Mouse (Mus musculus): ENCODE measurements around the gene Nfe2l2.
A peak's percentile ranks its signal among the peaks of the same experiment; 100 is the strongest.

Gene Nfe2l2

DNA sequence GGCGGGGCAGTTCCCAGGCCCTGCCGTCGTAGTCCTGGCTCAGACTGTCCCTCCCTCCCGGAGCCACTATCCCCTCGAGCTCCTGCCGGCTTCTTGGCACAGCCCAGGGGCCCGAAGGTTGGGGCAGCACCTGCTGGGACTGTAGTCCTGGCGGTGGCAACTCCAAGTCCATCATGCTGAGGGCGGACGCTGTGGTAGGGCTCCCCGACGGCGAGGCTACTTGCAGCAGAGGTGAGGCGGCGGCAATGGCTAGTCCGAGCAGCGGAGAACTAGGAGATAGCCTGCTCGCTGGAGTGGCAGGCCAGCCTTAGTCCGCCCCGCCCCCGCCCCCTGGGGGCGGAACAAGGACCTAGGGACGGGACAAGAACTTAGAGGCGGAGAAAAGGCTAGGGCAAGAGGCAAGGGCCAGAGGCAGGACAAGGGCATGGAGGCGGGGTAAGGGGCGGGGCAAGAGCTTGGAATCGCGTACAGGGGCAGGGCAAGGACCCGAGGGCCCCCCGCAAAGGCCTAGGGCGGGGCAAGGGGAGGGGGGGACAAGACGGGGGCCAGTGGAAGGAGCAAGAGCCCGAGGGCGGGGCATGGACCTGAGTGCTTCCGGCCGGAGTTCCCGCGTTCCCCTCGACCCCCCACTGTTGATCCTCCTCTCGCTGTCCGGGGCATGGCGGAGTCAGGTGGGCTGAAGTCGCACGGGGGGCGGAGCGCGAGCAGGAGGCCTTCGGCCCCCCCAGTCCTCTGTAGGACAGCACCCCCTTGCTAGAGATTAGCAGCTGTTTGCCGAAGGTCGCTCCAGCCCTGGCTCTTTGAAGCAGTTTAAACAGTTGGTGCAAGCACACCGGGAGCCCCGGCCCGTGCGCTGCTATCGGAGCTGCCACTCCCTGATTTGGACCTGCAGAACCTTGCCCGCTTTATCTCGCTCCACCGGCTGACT lies at the start of gene Nfe2l2:
TSS of gene Nfe2l2 (minus strand) at position 408 of the 928 bp plus-strand sequence.
- DNase-seq, result peak; percentile 100

DNA sequence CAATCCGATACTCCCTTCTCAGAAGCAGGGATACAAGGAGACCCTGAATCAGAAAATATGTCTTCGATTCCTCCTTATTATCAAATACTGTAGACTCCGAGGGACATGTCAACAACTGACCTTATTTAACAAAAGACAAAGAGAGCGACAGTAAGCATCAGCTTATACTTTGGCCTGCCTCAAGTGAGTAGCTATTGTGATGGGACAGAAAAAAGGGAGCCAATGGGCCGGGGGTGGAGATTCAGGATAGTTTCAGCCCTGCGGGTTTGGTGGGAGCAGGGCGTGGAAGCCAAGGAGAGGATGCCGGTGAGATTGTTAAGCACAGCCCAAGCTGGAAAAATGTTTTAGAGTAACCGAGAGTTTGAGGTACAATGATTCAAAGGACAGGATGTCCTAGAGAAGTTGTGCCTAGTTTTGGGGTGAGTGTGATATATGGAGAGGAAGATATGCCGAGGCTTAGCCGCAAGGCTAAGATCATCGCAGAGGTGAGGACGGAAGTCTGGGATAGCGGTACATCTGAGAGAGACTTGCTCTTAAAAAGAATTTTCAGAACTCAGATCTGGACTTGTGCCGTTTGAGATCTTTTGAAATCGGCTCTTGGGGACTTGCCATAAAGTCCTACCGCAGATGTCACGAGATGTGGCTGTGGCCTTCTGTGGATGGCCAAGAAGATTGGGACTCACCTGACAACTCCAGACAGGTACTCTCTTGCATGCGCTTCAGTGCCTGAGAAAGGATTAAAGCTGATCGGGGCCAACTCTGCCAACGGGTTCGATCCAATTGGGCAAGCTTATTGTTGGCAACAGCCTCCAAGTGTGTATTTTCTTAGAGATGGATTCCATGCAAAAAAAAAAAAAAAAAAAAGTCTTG lies 48.1 kb upstream of the Nfe2l2 start:
- DNase-seq, result no peak

DNA sequence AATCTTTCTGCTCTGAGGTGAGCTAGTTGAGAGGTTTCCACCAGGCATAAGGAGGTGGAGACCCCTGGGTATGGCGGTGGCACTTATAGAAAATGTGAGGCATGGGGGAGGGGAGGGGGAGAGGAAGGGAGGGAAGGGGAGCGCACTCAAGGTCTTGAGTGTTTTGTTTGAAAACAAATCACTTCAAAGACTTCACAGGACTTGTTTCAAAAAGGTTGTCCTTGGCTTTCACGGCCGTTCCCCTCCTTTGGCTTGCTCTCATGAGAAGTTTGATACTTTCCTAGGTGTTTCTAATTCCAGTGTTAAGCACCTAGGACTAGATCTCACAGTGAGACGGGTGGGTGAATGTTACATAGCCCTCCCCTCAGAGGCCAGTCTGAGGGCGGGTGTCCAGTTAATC lies 47.5 kb upstream of the Nfe2l2 start:
- DNase-seq, result no peak

DNA sequence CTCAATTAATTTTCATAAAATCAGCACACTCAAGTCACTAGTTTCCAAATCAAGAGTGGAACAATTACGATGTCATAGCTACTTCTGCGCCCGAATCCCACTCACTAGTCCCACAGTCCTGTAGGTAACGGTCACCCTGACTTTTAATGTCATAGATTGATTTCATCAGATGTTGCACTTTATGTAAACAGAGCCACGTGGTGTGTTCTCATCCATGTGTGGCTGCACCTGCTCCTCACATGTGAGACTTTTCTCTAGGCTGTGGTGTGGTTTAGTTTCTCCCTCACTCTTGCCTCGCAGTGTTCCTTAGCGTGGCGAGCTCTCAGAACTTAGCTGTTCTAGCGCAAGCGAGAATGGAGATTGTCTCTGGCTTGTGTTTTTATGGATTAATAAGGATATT lies 46.4 kb upstream of the Nfe2l2 start:
- no peak for DNase-seq

DNA sequence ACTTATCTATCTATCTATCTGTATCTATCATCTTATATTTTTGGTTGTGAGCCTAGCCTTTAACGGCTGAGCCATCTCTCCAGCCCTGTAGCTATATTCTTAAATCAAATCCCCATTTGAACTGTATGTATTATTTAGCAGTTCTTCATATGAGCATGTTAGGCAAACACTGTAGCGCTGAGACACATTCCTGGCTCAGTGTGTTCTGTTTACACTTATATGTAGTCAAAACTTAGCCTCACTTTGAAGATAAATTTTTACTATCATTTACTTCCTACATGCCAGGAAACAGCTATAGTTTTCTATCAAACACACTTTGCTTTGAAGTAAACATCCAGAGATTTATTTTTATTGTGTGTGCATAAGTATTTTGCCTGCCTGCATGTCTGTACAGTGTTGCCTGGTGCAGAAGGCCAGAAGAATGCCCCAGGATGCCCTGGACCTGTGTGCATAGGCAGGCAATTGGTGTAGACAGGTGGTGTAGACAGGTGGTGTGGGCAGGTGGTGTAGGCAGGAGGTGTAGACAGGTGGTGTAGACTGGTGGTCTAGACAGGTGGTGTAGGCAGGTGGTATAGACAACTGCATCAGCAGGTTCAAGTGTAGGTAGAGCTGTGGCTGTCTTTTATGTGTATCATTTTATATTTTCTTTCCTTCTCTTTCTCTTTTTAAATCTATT lies 45.7 kb upstream of the Nfe2l2 start:
- no peak for DNase-seq

DNA sequence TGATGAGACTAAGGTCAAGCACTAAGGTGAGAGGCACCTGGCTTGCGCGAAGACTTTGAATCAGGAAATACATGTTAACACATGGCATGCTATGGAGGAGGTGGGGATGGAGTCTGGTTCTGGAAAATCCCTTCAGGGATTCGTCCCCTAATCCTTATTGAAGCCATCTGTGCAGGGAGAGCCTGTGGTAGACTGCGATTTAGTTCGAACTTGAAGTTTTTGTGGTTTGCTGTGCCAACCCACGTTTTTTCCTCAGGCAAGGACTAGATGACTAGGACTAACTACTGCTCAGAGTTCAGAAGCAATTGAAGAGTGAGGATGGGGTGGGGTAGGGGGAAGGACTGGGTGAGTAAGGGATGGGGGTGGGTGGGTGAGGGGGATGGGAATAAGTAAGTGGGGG lies 44.4 kb upstream of the Nfe2l2 start:
- no peak for DNase-seq

DNA sequence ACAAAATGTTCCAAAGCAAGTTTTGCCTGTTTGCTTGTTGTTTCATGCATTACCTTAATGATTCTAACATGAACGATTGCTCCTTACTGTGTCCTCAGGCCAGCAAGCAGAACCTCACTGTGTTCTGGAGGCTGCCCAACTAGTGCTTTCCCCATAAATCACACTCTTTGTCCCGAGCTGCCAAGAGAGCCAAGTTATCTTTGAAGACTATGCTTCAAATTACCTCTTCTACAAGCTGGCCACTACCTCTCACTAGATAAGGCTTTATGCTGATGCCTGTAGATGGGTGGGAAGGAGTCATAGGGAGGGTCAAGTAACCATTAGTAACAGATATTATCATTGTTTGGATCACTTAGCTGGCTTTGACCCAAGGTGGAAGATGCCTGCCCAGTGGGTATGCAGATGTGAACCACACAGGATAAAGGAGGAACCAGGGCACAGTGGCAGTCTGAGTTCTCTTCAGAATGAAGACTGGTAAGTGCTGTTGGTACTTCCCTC lies 32.6 kb upstream of the Nfe2l2 start:
- DNase-seq, result no peak

DNA sequence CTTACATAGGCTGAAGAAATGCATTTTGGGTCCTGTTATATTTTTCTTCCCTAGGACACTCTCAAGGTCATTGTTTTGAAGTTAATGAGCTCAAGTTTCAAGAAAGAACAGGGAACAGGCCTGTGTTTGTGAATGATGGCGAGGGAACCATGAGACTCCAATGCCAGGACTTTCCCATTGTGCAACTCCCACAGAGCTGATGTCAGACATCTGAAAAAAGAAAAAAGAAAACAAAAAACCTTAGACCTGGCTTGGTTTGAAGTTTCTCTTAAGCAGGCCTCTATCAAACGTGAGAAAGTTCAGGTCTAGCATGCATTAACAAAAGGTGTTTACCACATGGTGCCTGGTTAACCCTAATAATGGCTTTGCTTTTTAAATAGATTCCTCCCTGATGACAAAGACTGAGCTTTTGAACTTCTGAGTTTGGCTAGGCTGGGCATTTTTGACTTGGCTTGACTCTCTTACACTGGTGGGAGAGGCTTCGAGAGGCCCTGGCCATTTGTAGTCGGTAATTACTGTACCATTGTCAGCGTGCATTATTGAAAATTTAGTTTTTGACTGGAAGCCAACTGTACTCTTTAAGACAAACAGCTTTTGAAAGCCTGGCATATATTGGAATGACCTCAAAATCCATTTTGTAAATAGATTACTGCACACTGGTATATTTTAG lies 29.9 kb upstream of the Nfe2l2 start:
- DNase-seq, result peak; percentile 29

DNA sequence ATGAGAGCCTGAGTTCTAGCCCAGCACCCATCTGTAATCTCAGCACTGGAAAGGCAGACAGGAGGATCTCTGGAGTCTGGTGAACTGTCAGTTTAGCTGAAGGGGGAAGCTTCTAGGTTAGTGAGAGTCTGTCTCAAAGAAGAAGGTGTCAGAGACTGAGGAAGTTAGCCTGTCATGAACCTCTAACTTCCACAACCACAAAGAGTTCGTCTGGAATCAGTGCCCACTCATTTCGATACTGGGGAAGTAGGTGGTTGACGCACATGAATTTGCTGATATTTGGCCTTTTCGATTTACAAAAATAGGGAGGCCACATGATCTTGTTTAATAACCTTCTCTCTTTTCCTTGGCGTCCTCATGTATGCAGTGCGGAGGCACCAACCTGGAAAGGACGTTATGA lies 28.7 kb upstream of the Nfe2l2 start:
- peak; percentile 38 for DNase-seq

DNA sequence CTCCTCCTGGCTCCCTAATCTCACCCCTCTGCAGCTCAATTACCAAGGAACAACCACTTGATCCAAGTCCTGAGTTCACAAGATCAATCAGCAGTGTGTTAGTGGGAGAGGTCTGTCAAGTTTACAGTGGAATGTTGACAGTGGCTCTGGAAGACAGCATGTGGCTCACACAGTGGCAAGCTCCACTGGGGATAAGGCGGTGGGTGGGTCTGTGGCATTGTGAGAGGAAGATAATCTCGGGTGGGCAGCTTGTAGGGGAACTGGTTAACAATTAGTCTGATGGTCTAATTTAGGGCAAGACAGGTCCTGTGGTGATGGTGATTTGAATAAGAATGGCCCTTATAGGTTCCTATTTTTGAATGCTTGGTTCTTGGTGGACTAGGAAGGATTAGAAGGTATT lies 27.5 kb upstream of the Nfe2l2 start:
- DNase-seq, result no peak

DNA sequence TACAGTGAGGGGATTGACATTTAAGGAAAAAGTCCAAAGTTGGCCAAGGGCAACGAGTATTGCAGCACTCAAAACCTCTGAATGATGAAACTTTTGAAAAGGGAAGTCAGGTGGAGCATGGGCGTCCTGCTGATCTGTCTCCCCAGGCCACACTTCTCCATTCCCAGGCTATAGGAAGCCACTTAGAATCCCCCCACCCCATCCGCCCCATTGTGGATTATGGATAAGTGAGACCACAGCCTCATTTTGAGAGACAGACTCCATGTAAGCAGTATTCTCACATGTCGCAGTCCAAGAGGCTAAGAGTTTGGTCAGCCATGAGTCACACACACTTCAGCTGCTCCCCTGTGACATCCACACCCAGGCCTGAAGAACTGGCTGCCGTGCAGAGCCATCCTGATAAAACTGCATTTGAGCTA lies 26.8 kb upstream of the Nfe2l2 start:
- DNase-seq, result peak; percentile 59

DNA sequence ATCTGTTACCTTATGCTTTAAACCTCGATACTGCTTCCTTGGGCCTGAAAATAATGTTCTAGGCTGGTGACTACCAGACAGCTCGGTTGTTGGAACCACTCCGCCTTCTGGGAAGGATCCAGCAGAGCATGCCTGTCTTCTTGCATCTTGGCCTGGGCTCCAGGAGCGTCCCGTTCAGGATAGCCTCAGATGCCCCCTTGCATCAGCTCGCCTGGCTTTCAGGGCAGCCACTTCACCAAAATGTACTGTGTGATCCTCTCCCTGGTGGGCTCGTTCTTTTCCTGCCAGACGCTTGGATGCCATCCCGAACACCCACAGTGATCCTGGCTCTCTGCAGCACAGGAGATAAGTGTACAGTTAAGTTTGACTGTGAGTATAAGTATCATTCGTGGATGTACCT lies 25.6 kb upstream of the Nfe2l2 start:
- peak; percentile 33 for DNase-seq

DNA sequence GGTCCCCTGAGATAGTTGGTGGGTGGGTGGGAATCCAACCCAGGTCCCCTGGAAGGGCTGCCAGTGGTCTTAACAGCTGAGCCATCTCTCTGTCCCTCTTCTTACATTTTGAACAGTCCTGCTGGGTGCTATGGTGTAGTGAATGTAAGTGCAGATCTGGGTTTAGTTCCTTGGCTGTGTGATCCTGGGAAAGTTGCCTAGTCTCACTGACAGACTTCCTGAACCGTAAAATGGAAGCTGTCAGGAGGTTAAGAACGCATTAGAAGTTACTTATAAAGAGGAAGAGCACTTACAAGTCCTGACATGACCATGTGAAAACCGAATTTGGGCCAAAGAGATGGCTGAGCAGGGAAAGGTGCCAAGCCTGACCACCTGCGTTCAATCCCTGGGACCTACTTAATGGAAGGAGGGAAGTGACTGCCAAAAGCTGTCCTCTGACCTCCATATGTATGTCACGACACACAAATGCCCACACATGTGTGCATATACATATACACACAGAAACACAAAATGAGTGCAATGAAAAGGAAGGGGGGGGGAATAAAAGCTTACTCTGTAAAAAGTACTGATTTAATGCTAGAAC lies 20.5 kb upstream of the Nfe2l2 start:
- DNase-seq, result no peak

DNA sequence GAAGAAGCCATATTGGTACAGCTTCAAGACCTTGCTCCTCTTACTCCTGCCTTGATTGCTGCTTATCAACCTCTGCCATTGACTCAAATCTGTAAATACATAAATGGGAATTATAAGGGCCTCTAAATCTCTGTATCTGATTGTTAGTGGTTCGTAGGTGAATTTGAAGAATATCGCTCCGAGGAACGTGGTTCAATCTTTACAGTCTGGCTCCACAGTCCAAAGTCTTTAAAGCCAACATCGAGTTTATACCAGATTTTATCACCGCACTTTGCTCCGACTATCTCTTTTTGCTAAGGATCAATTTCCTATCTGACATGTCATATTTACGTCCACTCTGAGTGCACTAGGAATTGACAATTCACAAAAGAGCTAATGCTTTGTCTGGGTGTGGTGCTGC lies 19.0 kb upstream of the Nfe2l2 start:
- DNase-seq, result no peak

DNA sequence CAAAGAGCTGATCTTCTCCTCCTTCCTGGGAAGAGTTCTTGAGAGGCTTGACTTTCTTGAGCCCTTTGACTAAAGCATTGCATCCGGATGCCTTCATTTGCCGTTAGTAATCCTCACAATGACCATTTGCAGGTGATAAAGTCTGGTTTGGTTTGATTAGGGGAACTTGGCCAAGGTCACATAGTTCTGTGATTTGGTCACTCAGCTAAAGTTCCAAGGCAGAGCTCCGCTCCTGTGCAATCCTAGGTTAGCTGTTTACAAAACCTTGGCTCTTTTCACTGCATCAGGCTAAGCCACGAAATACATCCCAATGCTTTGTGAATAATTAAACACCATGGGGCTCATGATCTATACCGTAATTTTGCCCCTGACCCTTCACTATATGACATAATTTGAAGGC lies 18.5 kb upstream of the Nfe2l2 start:
- DNase-seq, result no peak

DNA sequence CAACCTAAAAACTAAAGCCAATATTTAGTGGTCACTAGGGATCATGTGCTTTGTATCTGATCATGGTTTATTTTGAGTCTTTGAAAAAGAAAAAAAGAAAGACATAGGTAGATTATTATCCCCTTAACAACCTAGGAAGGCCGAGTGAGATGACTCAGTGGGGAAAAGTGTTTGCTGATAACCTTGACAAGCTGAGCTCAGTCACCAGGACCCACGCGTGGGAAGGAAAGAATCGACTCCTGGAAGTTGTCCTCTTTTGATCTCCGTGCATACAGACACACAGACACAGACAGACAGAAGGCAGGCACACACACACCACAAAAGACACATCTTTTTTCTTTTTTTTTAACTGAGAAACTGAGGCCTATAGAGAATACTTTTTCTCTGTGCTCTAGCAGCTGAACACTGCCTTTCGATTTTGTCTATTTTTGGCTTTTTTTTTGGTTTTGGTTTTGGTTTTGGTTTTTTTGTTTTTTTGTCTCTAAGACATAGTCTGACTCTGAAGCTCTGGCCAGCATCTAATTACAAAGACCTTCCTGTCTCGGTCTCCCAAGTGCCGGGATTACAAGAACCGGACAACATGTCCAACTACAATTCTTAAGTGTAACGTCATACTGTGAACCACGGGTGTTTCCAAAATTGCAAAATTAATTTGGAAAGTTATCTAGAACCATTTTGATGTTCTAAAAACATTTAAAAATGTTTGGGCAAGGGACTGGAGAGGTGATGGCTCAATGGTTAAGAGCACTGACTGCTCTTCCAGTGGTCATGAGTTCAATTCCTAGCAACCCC lies 16.0 kb upstream of the Nfe2l2 start:
- DNase-seq, result no peak

DNA sequence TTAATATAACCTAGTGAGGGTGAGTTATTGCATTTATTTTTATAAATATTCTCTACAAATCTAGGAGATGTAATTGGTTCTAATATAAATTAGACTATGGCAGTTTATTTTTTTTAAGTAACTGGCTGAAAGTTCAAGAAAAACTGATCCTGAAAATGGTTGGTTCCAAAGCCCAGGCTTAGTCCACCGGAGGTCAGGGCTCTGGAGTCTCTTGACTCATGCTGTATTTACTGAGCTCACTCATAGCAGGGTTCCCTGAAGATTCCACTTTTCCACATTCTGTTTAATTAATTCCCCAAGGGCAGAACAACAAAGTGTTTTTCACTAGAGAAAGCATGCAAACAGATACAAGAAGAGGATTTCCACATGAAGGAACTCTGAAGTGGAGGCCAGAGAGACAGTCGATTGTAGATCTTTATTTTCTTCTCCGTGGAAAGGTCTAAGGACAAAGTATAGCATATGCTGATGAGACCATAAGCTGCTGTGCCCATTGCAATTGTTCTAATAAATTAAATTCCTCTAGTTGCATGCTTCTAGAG lies 15.0 kb upstream of the Nfe2l2 start:
- DNase-seq, result no peak

DNA sequence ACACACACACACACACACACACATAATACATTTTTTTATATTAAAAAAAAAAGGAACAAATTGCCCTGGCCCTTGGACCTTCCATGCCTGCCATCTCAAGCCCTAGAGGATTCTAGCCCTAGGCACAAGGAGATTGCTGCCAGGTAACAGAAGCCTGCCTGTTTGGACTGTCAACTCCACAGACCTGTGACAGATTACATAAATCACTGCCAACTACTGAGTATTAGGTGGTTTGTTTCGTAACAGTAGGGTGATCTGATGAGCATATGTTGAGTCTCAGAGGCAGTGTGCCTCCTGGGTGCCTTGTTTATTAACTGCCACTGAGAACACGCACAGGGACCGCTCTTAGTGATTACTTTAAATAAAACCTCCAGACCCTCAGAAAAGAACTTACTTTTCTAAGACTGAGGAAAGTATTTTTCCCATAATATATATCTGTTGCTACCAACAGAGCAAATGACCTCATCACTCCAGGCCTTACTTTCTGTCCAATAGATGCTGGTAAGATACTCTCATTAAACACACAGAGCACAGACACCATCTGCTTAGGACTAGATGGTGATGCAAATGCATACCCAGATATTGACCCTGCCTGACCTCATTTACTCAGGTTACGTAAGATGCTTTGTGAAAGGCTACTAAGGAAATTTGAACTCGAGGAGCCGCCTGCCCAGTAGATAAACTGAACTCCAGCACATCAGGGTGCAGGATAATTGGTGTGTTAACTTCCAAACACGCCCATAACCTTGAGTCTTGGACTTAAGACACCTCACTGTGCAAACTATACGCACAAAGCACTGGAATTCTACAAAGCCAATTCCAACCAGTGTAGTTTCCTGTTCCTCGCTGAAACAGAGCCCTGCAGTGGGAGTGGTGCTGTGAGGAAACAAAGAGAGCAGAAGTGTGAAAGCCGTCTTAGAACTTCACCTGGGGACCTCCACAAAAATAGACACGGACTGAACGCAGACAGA lies 11.9 kb upstream of the Nfe2l2 start:
- peak; percentile 61 for DNase-seq

DNA sequence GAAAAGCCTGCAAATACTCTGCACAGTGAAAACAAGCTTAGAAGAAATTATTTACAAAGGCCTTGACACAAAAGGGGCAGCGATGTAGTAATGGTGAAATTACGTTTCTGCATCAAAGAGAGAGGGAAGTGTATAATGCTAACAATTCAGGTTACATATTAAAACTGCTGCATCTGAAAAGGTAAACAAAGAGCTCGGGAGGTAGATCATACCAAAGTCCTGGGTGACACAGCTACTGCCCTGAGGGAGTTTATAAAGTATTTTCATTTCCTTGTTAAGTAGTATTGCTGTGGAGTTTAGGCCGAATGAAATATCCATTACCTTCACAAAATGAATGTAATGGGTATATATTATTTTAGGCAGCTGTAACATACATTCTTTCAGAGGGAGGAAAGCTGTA lies 10.3 kb upstream of the Nfe2l2 start:
- no peak for DNase-seq

DNA sequence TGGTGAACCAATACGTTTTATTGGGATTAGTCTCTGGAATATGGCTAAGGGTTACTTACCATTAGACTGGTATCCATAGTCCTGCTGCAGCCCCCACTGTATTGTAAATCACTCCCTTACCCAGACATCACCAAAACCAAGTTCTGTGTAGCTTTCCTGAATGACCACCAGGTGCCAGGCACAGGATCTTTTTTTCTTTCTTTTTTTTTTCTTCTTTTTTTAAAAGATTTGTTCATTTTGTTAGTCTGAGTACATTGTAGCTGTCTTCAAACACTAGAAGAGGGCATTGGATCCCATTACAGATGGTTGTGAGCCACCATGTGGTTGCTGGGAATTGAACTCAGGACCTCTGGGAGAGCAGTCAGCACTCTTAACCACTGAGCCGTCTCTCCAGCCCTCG lies 8.6 kb upstream of the Nfe2l2 start:
- DNase-seq, result no peak
